Mouse (Mus musculus): ENCODE data around the gene Gm4353.
"Not testable (repeated sequence)": the region's sequence is repeated elsewhere in the genome, so short reads cannot be mapped to it uniquely, and the experiment has no call there.

The Gm4353 gene

GRCm38 (mm10) chr7:116084366-116084765 is at the start of gene Gm4353:
Gene Gm4353, minus strand, starts transcription at chr7:116084635.
- DNase-seq (ENCODE audit: low read depth), result not testable (repeated sequence)

GRCm38 (mm10) chr7:116132078-116132477 is 47.6 kb upstream of the Gm4353 start:
- no peak for DNase-seq (ENCODE audit: low read depth)

GRCm38 (mm10) chr7:116131390-116131789 is 47.0 kb upstream of the Gm4353 start:
- DNase-seq (ENCODE audit: low read depth), result no peak

- no peak for DNase-seq (ENCODE audit: low read depth)
Measured at GRCm38 (mm10) chr7:116129374-116129773, 44.9 kb upstream of the Gm4353 start.

- DNase-seq (ENCODE audit: low read depth), result no peak
Measured at GRCm38 (mm10) chr7:116128286-116128685, 43.9 kb upstream of the Gm4353 start.

- DNase-seq (ENCODE audit: low read depth), result no peak
Measured at GRCm38 (mm10) chr7:116127052-116127451, 42.6 kb upstream of the Gm4353 start.

- DNase-seq (ENCODE audit: low read depth), result no peak
Measured at GRCm38 (mm10) chr7:116125671-116126070, 41.2 kb upstream of the Gm4353 start.

- DNase-seq (ENCODE audit: low read depth), result no peak
Measured at GRCm38 (mm10) chr7:116124057-116124456, 39.6 kb upstream of the Gm4353 start.

- no peak for DNase-seq (ENCODE audit: low read depth)
Measured at GRCm38 (mm10) chr7:116123597-116123985, 39.2 kb upstream of the Gm4353 start.

GRCm38 (mm10) chr7:116122981-116123596 is 38.7 kb upstream of the Gm4353 start:
- DNase-seq (ENCODE audit: low read depth), result no peak

- DNase-seq (ENCODE audit: low read depth), result no peak
Measured at GRCm38 (mm10) chr7:116121202-116121601, 36.8 kb upstream of the Gm4353 start.

- no peak for DNase-seq (ENCODE audit: low read depth)
Measured at GRCm38 (mm10) chr7:116120737-116121136, 36.3 kb upstream of the Gm4353 start.

GRCm38 (mm10) chr7:116119306-116119857 is 34.9 kb upstream of the Gm4353 start:
- DNase-seq (ENCODE audit: low read depth), result no peak

GRCm38 (mm10) chr7:116115991-116116390 is 31.6 kb upstream of the Gm4353 start:
- DNase-seq (ENCODE audit: low read depth), result no peak

- no peak for DNase-seq (ENCODE audit: low read depth)
Measured at GRCm38 (mm10) chr7:116115216-116115930, 30.9 kb upstream of the Gm4353 start.

GRCm38 (mm10) chr7:116111546-116111945 is 27.1 kb upstream of the Gm4353 start:
- no peak for DNase-seq (ENCODE audit: low read depth)

- no peak for DNase-seq (ENCODE audit: low read depth)
Measured at GRCm38 (mm10) chr7:116110661-116111060, 26.2 kb upstream of the Gm4353 start.

GRCm38 (mm10) chr7:116103091-116103490 is 18.7 kb upstream of the Gm4353 start:
- DNase-seq (ENCODE audit: low read depth), result no peak

- DNase-seq (ENCODE audit: low read depth), result peak; percentile 51
Measured at GRCm38 (mm10) chr7:116099952-116100528, 15.6 kb upstream of the Gm4353 start.

GRCm38 (mm10) chr7:116093466-116093850 is 9.0 kb upstream of the Gm4353 start:
- DNase-seq (ENCODE audit: low read depth), result no peak

GRCm38 (mm10) chr7:116092710-116093465 is 8.5 kb upstream of the Gm4353 start:
- peak; percentile 95 for DNase-seq (ENCODE audit: low read depth)

GRCm38 (mm10) chr7:116060739-116061138 is 23.7 kb downstream of the Gm4353 start:
- no peak for DNase-seq (ENCODE audit: low read depth)

All from fibroblast of lung, adult 2 months (primary cell).